8 mouse cellular contexts compared by ENCODE assay signal in the genomic region with DNA sequence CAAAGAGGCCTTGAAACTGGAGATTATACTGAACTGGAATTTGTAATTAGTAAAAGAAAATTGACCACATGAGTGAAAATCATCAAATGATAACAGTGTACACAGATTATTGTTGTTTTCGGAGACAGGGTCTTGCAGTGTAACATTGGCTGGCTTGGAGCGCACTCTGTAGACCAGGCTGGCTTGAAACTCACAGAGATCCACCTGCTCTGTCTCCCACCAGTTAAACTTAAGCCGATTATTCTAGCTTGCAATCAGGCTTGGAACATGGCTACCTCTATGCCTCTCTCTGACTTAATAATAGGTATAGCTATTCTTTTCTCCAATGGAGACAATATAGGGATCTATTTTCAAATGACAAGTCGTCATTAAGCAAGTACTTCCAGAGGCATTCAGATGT. TPM values are rescaled to one million over a fixed set of nuclear protein-coding genes. Genes with fewer than 3 reads are reported as not detected.
DNase-seq lines count a peak whose midpoint lies in the region; ATAC-seq and TF ChIP-seq lines count a peak whose summit lies in the region.

No protein-coding gene starts in this region.

- H3K4me3 ChIP-seq in hindbrain, embryonic 12.5 days: peak overlapping the region; percentile 89; the same call in 1 of the 2 replicates
- H3K4me3 ChIP-seq in hindbrain, embryonic 11.5 days (ENCODE audit: low read depth, low read length): no peak overlapping the region
- no peak overlapping the region for H3K4me3 ChIP-seq in embryonic fibroblast, embryonic 13.5 days (ENCODE audit: insufficient read depth, low read length)
- H3K4me3 ChIP-seq in liver, embryonic 14.5 days (ENCODE audit: insufficient read depth in 1 of 2, low read depth in 2 of 2, low read length in 2 of 2): no peak overlapping the region; a peak in 1 of 4 replicates

- TF ChIP-seq CTCF in embryonic fibroblast, embryonic 13.5 days (IDR thresholded peaks at IDR 0.05; ENCODE audit: borderline replicate concordance, insufficient read depth, low read length): no peak
- no peak for TF ChIP-seq CTCF in liver, embryonic 14.5 days (IDR thresholded peaks at IDR 0.05; ENCODE audit: low read depth)

- no peak overlapping the region for H3K27ac ChIP-seq in hindbrain, embryonic 12.5 days
- H3K27ac ChIP-seq in hindbrain, embryonic 11.5 days (ENCODE audit: low read depth, low read length): no peak overlapping the region
- peak overlapping the region; percentile 16; the same call in 1 of the 2 replicates for H3K27ac ChIP-seq in embryonic fibroblast, embryonic 13.5 days (ENCODE audit: insufficient read depth, low read length)
- H3K27ac ChIP-seq in liver, embryonic 14.5 days: no peak overlapping the region

- no peak for ATAC-seq in hindbrain, embryonic 12.5 days (ENCODE audit: low FRiP score)
- ATAC-seq in hindbrain, embryonic 11.5 days (ENCODE audit: low FRiP score): no peak
- no peak for ATAC-seq in liver, embryonic 14.5 days (ENCODE audit: insufficient read depth)

- H3K36me3 ChIP-seq in hindbrain, embryonic 12.5 days: peaks cover 16% of the 10 kb centered on the region
- H3K36me3 ChIP-seq in hindbrain, embryonic 11.5 days (ENCODE audit: control insufficient read depth, insufficient read depth, low read length): peaks cover 5% of the 10 kb centered on the region
- H3K36me3 ChIP-seq in liver, embryonic 14.5 days (replicated peaks; ENCODE audit: control insufficient read depth, insufficient read depth, low read depth): no peaks in the 10 kb centered on the region; the same call in none of the 2 replicates

- TF ChIP-seq EP300 in liver, embryonic 14.5 days (IDR thresholded peaks at IDR 0.05; ENCODE audit: low read depth): no peak

- no peak for TF ChIP-seq POLR2A in embryonic fibroblast, embryonic 13.5 days (IDR thresholded peaks at IDR 0.05; ENCODE audit: low read depth, low read length)

- peaks cover 17% of the 10 kb centered on the region for H3K4me1 ChIP-seq in hindbrain, embryonic 12.5 days
- H3K4me1 ChIP-seq in hindbrain, embryonic 11.5 days (replicated peaks; ENCODE audit: control insufficient read depth, insufficient read depth, low read length): no peaks in the 10 kb centered on the region
- H3K4me1 ChIP-seq in embryonic fibroblast, embryonic 13.5 days (ENCODE audit: control insufficient read depth, insufficient read depth, low read length): peaks cover 16% of the 10 kb centered on the region
- H3K4me1 ChIP-seq in liver, embryonic 14.5 days (replicated peaks; ENCODE audit: control insufficient read depth in 2 of 2, insufficient read depth in 2 of 2, low read length in 1 of 2): peaks cover 9 to 11% of the 10 kb centered on the region in 2 experiments; a peak in 3 of 4 replicates

- peak overlapping the region; percentile 63 for H3K4me2 ChIP-seq in hindbrain, embryonic 12.5 days (replicated peaks)
- no peak overlapping the region for H3K4me2 ChIP-seq in hindbrain, embryonic 11.5 days (replicated peaks; ENCODE audit: low read depth, low read length)
- H3K4me2 ChIP-seq in liver, embryonic 14.5 days (ENCODE audit: low read depth): peak overlapping the region; percentile 82

- peak overlapping the region; percentile 85; the same call in 1 of the 2 replicates for H3K9ac ChIP-seq in hindbrain, embryonic 12.5 days
- H3K9ac ChIP-seq in hindbrain, embryonic 11.5 days (ENCODE audit: low read depth, low read length): no peak overlapping the region
- H3K9ac ChIP-seq in liver, embryonic 14.5 days (replicated peaks): no peak overlapping the region

- H3K9me3 ChIP-seq in hindbrain, embryonic 12.5 days (replicated peaks): no peaks in the 10 kb centered on the region
- H3K9me3 ChIP-seq in hindbrain, embryonic 11.5 days (ENCODE audit: control insufficient read depth, low read length): no peaks in the 10 kb centered on the region
- H3K9me3 ChIP-seq in liver, embryonic 14.5 days (ENCODE audit: control insufficient read depth, low read length): no peaks in the 10 kb centered on the region

- 84% methylated on average over 4 of the region's 4 CpGs for WGBS in hindbrain, embryonic 12.5 days
- WGBS in hindbrain, embryonic 11.5 days: 79% methylated on average over 4 of the region's 4 CpGs
- WGBS in liver, embryonic 14.5 days (ENCODE audit: insufficient replicate concordance): 75% methylated on average over 4 of the region's 4 CpGs

- H3K27me3 ChIP-seq in hindbrain, embryonic 12.5 days: no peaks in the 10 kb centered on the region
- H3K27me3 ChIP-seq in hindbrain, embryonic 11.5 days (ENCODE audit: control insufficient read depth, insufficient read depth, low read length): no peaks in the 10 kb centered on the region
- H3K27me3 ChIP-seq in liver, embryonic 14.5 days (ENCODE audit: control insufficient read depth, insufficient read depth, low read length): no peaks in the 10 kb centered on the region

- DNase-seq in hindbrain, embryonic 11.5 days (ENCODE audit: low spot score): no peak
- peak; percentile 55 for DNase-seq in ES-CJ7 (ENCODE audit: low read depth, low spot score)
- DNase-seq in liver, embryonic 14.5 days (ENCODE audit: low read depth in 3 of 3, low spot score in 3 of 3): no peak
- no peak for DNase-seq in urinary bladder, adult 18-20 months (ENCODE audit: low spot score in 2 of 2)
- DNase-seq in layer of hippocampus, adult 18-20 months (ENCODE audit: low spot score in 2 of 2): no peak
- no peak for DNase-seq in c-Kit-positive CD71-positive TER-119-positive erythroid progenitor cells, embryonic 14.5 days (ENCODE audit: low spot score)

RNA-seq across cellular contexts. Expression of a gene that starts 1.4 kb away (rescaled TPM):
- 13.2 and 14.9 TPM in 2 replicates for polyA plus RNA-seq in hindbrain, embryonic 12.5 days (2016; fragmentation: Nextera tagmentation; extraction: Ambion mirVana)
- 15.0 and 18.0 TPM in 2 replicates for polyA plus RNA-seq in hindbrain, embryonic 11.5 days (2014; fragmentation: Nextera tagmentation; extraction: Ambion mirVana)
- polyA plus RNA-seq in embryonic fibroblast, embryonic 13.5 days (2011; ENCODE audit: insufficient read length, low read depth, missing spikeins): 17.4 and 21.7 TPM in 2 replicates
- 4.5 and 6.1 TPM in 2 replicates for polyA plus RNA-seq in liver, embryonic 14.5 days (2012; rRNA removed)
- 7.0 and 8.2 TPM in 2 replicates for polyA plus RNA-seq in liver, embryonic 14.5 days (2014; fragmentation: Nextera tagmentation; extraction: Ambion mirVana)
- total RNA-seq in layer of hippocampus, adult 18-20 months (2021): 1 to 10 TPM; 3.5 to 4.5 TPM

RNA-seq across cellular contexts. Expression of a gene that starts 28.5 kb away (rescaled TPM):
- 16.4 and 17.2 TPM in 2 replicates for polyA plus RNA-seq in hindbrain, embryonic 12.5 days (2016; fragmentation: Nextera tagmentation; extraction: Ambion mirVana)
- polyA plus RNA-seq in hindbrain, embryonic 11.5 days (2014; fragmentation: Nextera tagmentation; extraction: Ambion mirVana): 12.5 and 13.7 TPM in 2 replicates
- polyA plus RNA-seq in embryonic fibroblast, embryonic 13.5 days (2011; ENCODE audit: insufficient read length, low read depth, missing spikeins): 8.0 and 11.9 TPM in 2 replicates
- 1.5 and 1.7 TPM in 2 replicates for polyA plus RNA-seq in liver, embryonic 14.5 days (2012; rRNA removed)
- polyA plus RNA-seq in liver, embryonic 14.5 days (2014; fragmentation: Nextera tagmentation; extraction: Ambion mirVana): 0.85 and 1.8 TPM in 2 replicates
- total RNA-seq in layer of hippocampus, adult 18-20 months (2021): 10 to 100 TPM; 15.4 to 18.1 TPM
